Mouse (Mus musculus): ENCODE data around the gene Gm47969.
"Not testable (repeated sequence)": the region's sequence is repeated elsewhere in the genome, so short reads cannot be mapped to it uniquely, and the experiment has no call there.

Gm47969 gene

DNA sequence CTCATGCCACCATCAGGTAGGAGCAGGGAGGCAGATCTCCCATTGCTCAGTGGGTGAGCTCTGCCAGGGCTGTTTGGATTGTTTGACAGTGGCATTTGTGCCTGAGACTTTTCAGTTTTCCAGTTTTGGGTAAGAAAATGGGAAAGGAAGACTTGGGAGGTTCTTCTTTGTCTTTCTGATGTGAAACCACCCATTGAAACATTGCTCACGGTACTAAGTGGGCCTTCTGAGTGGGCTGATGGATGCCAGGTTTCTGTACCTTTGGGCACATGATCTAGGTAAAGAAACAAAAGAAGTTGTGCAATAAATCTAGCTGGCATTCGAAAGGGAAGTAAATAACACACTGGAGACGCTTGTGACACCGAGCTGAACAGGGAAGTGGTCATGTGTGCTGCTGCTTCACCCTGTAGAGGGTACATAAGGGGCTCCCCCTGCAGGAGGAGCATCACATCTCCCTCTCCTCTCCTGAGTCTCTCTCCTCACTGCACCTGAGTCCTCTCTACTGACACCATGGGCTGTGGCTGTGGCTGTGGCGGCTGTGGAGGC, at the start of gene Gm47969:
Gm47969 (plus strand) TSS at position 51 of the 546 bp plus-strand sequence.
- ATAC-seq (ENCODE audit: insufficient number of reproducible peaks, low FRiP score, low TSS enrichment): no peak

DNA sequence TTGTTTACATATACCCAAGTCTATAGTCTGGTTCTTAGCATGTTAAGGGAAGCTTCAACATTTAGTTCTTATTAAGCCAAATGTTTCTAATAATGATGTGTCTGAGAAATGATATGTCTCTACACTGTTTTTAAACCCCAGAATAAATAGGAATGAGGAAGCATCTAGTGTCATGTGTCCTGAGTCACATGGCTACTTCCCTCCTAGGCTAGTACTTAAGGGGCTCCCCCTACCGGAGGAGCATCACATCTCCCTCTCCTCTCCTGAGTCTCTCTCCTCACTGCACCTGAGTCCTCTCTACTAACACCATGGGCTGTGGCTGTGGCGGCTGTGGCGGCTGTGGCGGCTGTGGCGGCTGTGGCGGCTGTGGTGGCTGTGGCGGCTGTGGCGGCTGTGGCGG, 44.4 kb upstream of the Gm47969 start, which contains the start of gene Gm47959:
Gm47959 (plus strand) TSS at position 243 of the 400 bp plus-strand sequence.
- ATAC-seq (ENCODE audit: insufficient number of reproducible peaks, low FRiP score, low TSS enrichment): not testable (repeated sequence)

GRCm38 (mm10) chr1:83006218-83007179, 38.2 kb upstream of the Gm47969 start:
- ATAC-seq (ENCODE audit: insufficient number of reproducible peaks, low FRiP score, low TSS enrichment): no peak

GRCm38 (mm10) chr1:83007471-83007870, 37.3 kb upstream of the Gm47969 start:
- ATAC-seq (ENCODE audit: insufficient number of reproducible peaks, low FRiP score, low TSS enrichment): no peak

- no peak for ATAC-seq (ENCODE audit: insufficient number of reproducible peaks, low FRiP score, low TSS enrichment)
Observed at GRCm38 (mm10) chr1:83014477-83014876, 30.3 kb upstream of the Gm47969 start.

- no peak for ATAC-seq (ENCODE audit: insufficient number of reproducible peaks, low FRiP score, low TSS enrichment)
Observed at GRCm38 (mm10) chr1:83015329-83015879, 29.3 kb upstream of the Gm47969 start.

GRCm38 (mm10) chr1:83016556-83016955, 28.2 kb upstream of the Gm47969 start:
- no peak for ATAC-seq (ENCODE audit: insufficient number of reproducible peaks, low FRiP score, low TSS enrichment)

GRCm38 (mm10) chr1:83031950-83032349, 12.8 kb upstream of the Gm47969 start:
- ATAC-seq (ENCODE audit: insufficient number of reproducible peaks, low FRiP score, low TSS enrichment): no peak

- ATAC-seq (ENCODE audit: insufficient number of reproducible peaks, low FRiP score, low TSS enrichment): no peak
Observed at GRCm38 (mm10) chr1:83032508-83032907, 12.2 kb upstream of the Gm47969 start.

GRCm38 (mm10) chr1:83034509-83034908, 10.2 kb upstream of the Gm47969 start:
- ATAC-seq (ENCODE audit: insufficient number of reproducible peaks, low FRiP score, low TSS enrichment): no peak

DNA sequence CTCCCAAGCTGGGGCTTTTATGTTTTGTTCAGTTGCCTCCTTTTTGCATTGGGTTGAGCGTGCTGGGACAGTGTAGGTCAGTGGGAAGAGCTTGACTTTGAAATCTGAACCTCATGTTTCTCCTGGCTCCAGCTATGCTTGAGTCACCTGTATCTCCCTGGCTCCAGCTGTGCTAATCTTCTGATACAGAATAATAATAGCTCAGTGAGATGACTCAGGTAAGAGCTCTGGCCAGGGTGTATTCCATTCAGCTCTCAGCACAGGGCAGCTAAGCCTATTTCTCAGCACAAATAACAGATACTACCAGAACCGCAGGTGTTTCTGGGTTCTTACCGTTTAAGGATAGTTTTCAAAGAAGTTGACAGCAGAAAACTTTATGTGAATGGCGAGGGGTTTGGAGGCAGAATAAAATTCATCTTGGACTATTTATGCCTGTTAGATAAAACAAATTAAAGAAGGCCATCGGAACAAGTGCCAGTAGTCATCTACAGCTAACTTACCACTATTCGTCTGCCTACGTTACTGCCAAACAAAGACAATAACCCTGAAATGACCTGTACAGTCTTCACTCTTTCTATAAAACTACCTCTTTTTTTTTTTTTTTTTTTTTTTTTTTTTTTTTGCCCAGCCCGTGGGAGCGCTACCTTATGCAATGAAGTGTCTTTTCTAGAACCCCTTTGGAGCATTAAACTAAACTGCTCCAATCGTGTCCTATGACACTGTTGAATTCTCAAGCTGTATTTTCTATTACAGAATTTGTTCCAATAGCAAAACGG, 7.7 kb upstream of the Gm47969 start:
- ATAC-seq (ENCODE audit: insufficient number of reproducible peaks, low FRiP score, low TSS enrichment): no peak

DNA sequence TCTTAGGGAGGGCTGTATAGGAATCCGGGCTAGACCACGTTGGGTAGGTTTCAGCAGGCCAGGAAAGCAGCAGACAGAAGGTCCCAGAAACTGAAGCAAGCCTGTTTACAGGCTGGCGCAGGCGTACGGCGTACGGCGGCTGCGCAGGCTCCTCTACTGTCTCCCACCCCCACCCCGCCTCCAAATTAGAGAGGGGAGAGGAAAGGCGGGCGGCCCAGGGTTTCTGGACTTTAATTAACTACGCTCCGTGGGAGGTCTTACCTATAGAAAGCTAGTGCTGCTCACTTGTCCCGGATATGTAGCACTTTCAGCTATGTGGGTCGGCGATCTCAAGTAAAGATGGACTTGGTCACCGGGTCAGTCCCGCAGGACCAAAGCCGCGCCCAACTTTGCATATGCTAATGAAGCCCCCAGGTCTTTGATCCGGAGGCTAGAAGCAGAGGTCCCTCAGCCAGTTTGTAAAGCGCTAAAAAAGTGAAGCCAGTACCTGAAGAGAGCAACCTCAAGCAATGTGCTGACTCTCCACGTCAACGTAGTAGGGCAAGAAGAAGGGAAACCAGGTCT, 6.5 kb upstream of the Gm47969 start, which contains the start of gene Slc19a3:
Slc19a3 (minus strand) TSS at position 340 of the 564 bp plus-strand sequence.
- ATAC-seq (ENCODE audit: insufficient number of reproducible peaks, low FRiP score, low TSS enrichment): peak; percentile 95

DNA sequence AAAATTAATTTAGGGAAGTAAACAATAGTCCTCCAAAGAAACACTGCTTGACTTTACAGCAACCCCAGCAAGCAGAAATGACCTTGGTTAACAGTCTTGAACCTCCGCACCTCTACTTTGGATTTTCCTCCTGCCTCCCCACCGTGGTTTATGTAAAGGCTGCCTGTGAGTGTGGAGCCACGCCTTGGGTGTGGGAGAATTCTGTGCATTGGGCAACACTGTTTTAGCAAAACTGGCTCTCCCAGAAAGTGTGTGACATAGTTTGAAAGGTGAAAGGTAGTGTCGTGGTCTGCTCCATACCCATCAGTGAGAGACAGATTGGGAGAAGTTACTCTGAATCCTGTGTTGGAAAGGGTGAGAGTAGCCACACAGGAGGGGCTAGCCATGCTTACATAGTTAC, 5.7 kb upstream of the Gm47969 start:
- no peak for ATAC-seq (ENCODE audit: insufficient number of reproducible peaks, low FRiP score, low TSS enrichment)

DNA sequence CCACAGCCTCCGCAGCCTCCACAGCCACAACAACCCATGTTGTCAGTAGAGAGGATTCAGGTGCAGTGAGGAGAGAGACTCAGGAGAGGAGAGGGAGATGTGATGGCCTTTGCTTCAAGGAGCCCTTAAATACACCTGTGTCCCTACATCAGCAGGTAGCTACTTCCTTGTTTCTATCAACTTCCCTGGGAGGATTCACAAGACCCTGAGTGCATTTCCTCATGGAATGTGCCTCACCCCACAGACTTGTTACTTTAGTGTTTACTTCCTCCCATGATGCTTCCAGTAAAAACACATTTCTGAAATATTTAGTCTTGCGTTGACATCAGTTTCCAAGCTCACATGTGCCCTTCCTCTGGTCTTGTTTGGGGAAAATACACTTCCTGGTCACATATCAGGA, 2.4 kb upstream of the Gm47969 start, which contains the start of gene Krtap28-10:
Krtap28-10 (minus strand) TSS at position 101 of the 400 bp plus-strand sequence.
- ATAC-seq (ENCODE audit: insufficient number of reproducible peaks, low FRiP score, low TSS enrichment): no peak

DNA sequence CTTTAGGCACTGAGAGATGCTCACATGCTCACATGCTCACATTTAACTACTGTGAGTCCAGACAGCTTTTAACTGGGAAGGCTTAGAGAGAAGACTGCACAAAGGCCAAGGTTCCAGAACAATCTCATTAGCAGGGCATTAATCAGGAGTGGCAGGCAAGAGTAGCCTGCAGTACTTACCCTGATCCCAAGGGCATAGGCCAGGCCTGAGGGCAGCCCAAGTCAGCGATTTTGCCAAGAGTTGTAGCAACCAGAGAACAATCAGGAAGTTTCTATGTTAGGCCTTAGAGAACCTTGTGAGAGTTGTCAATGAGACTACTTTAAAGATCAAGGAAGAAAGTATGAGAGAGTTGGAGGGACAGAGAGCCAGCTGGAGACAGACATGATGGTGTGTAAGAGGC, 13.7 kb downstream of the Gm47969 start:
- ATAC-seq (ENCODE audit: insufficient number of reproducible peaks, low FRiP score, low TSS enrichment): no peak

- no peak for ATAC-seq (ENCODE audit: insufficient number of reproducible peaks, low FRiP score, low TSS enrichment)
Observed at GRCm38 (mm10) chr1:83059278-83059677, 14.5 kb downstream of the Gm47969 start, which contains the start of gene A030005K14Rik. Gene A030005K14Rik (minus strand): TSS chr1:83059378.

GRCm38 (mm10) chr1:83060643-83061042, 15.9 kb downstream of the Gm47969 start, which contains the start of gene Krtap28-13:
Gene Krtap28-13 (plus strand): TSS chr1:83060930.
- ATAC-seq (ENCODE audit: insufficient number of reproducible peaks, low FRiP score, low TSS enrichment): no peak

DNA sequence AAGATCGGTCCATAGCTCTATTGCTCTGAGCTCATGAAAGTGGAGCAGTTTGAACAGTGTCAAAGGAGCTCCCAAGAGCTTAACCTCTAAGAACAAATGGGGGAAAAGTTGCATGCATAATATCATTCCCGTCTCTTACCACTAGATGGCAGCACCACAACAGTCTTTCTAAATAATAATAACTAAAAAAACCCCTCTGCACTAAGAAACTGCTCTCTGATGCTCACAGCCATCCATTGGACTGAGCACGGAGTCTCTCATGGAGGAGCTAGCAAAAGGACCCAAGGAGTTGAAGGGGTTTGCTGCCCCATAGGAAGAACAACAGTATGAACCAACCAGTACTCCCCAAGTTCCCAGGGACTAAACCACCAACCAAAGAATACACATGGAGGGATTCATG, 20.1 kb downstream of the Gm47969 start:
- no peak for ATAC-seq (ENCODE audit: insufficient number of reproducible peaks, low FRiP score, low TSS enrichment)

GRCm38 (mm10) chr1:83066577-83066976, 21.8 kb downstream of the Gm47969 start:
- ATAC-seq (ENCODE audit: insufficient number of reproducible peaks, low FRiP score, low TSS enrichment): no peak

DNA sequence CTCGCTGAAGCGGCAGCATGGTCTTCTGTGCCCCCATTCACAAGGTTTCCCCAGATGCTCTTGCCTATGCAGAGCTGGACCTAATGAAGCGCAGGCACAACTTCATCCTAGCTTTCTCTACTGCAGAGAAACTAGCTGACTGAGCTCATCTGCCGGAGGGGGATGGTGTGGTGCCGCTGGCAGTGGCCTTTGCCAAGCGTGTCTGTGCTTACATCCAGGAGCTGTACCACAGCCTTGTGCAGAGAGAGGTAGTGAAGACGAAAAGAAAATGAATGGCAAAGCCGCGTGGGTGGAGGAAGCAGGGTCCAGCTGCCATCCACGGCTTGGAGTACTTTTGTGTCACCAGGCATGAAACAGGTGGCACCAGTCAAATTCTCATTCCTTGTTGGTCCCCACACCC, 22.5 kb downstream of the Gm47969 start:
- no peak for ATAC-seq (ENCODE audit: insufficient number of reproducible peaks, low FRiP score, low TSS enrichment)

All from cerebellum, adult (tissue).